Mouse (Mus musculus) liver, embryonic 16.5 days (tissue): ENCODE measurements at regions not wholly inside any gene's neighbourhood (a gene's known extent, or its start where the extent isn't known, plus 50 kb on each side); places are given as distances from the start of the nearest gene placed in this dataset.

Experiments
- ATAC-seq: fragments of 200-750 bp; cut with Nextera tagmentation; 2 replicates; pipeline ENCODE4 v1.8.0; 2017; ENCODE audit warnings: low read depth, mild to moderate bottlenecking, moderate number of reproducible peaks, moderate library complexity
- H3K27ac ChIP-seq: fragments of 300-500 bp; sonication (generic); 2 replicates; pipeline ENCODE4 v1.5.1; 2014; ENCODE audit warnings: mild to moderate bottlenecking, low read length
- H3K27me3 ChIP-seq: fragments of 300-500 bp; sonication (generic); 2 replicates; pipeline ENCODE4 v1.6.1; 2014; ENCODE audit warnings: low read depth, low read length, mixed read lengths; ENCODE audit not compliant: control insufficient read depth, insufficient read depth
- H3K36me3 ChIP-seq: fragments of 300-500 bp; sonication (generic); 2 replicates; pipeline ENCODE4 v1.6.1; 2014; ENCODE audit warnings: mild to moderate bottlenecking; ENCODE audit not compliant: control insufficient read depth, insufficient read depth
- H3K4me1 ChIP-seq: fragments of 300-500 bp; sonication (generic); 2 replicates; pipeline ENCODE4 v1.6.1; 2014; ENCODE audit warnings: low read depth, low read length, mixed read lengths; ENCODE audit not compliant: control insufficient read depth
- H3K4me2 ChIP-seq: fragments of 300-500 bp; sonication (generic); 2 replicates; pipeline ENCODE4 v1.6.1; 2014; ENCODE audit warnings: low read depth, low read length, mixed read lengths
- H3K4me3 ChIP-seq: fragments of 300-500 bp; sonication (generic); 2 replicates; pipeline ENCODE4 v1.5.1; 2014; ENCODE audit warnings: low read depth, mild to moderate bottlenecking, low read length
- H3K9ac ChIP-seq: fragments of 300-500 bp; sonication (generic); 2 replicates; pipeline ENCODE4 v1.6.1; 2014; ENCODE audit warnings: low read depth, low read length
- H3K9me3 ChIP-seq: fragments of 300-500 bp; sonication (generic); replicated peaks from 2 replicates; pipeline ENCODE4 v1.6.1; 2016; ENCODE audit warnings: low read length; ENCODE audit not compliant: control insufficient read depth
- WGBS: fragments of 180-500 bp; shearing (Covaris S2); extraction: QIAGEN DNeasy Blood & Tissue Kit; methylation state at CpG from one replicate; pipeline ENCODE4 v1.1.7; 2014; ENCODE audit not compliant: insufficient replicate concordance; 5-methylcytosine and 5-hydroxymethylcytosine counted together

- Histone ChIP-seq H3K27me3 (no peaks in the 10 kb centered on the region), H3K4me1 (no peaks in the 10 kb centered on the region), H3K36me3 (no peaks in the 10 kb centered on the region), H3K4me2 (no peak overlapping the region), H3K4me3 (no peak overlapping the region), H3K9me3 (no peaks in the 10 kb centered on the region), H3K27ac (no peak overlapping the region), H3K9ac (no peak overlapping the region)
- ATAC-seq: no peak
- 65% methylated on average over 6 of the region's 6 CpGs for WGBS
These were observed 241.4 kb upstream of the Arglu1 start for GRCm38 (mm10) chr8:8931746-8932145.

GRCm38 (mm10) chr8:8928074-8928862, 237.9 kb upstream of the Arglu1 start:
- H3K36me3 ChIP-seq: no peaks in the 10 kb centered on the region
- no peaks in the 10 kb centered on the region for H3K27me3 ChIP-seq
- WGBS: 75% methylated on average over 18 of the region's 18 CpGs
- H3K27ac ChIP-seq: no peak overlapping the region
- H3K4me1 ChIP-seq: no peaks in the 10 kb centered on the region
- no peak overlapping the region for H3K4me2 ChIP-seq
- no peak for ATAC-seq
- H3K9ac ChIP-seq: no peak overlapping the region
- H3K4me3 ChIP-seq: no peak overlapping the region
- no peaks in the 10 kb centered on the region for H3K9me3 ChIP-seq

GRCm38 (mm10) chr8:8921446-8921845, 231.1 kb upstream of the Arglu1 start:
- WGBS: 46% methylated on average over 2 of the region's 2 CpGs
- H3K4me3 ChIP-seq: no peak overlapping the region
- H3K36me3 ChIP-seq: no peaks in the 10 kb centered on the region
- H3K27me3 ChIP-seq: no peaks in the 10 kb centered on the region
- no peaks in the 10 kb centered on the region for H3K4me1 ChIP-seq
- no peaks in the 10 kb centered on the region for H3K9me3 ChIP-seq
- no peak overlapping the region for H3K9ac ChIP-seq
- ATAC-seq: no peak
- no peak overlapping the region for H3K27ac ChIP-seq
- H3K4me2 ChIP-seq: no peak overlapping the region

GRCm38 (mm10) chr8:8919582-8920503, 229.5 kb upstream of the Arglu1 start:
- 25% methylated on average over 11 of the region's 11 CpGs for WGBS
- ATAC-seq: no peak

GRCm38 (mm10) chr8:8919040-8919439, 228.7 kb upstream of the Arglu1 start:
- no peaks in the 10 kb centered on the region for H3K9me3 ChIP-seq
- no peak overlapping the region for H3K9ac ChIP-seq
- H3K4me3 ChIP-seq: no peak overlapping the region
- no peak overlapping the region for H3K4me2 ChIP-seq
- H3K36me3 ChIP-seq: no peaks in the 10 kb centered on the region
- H3K27ac ChIP-seq: no peak overlapping the region
- ATAC-seq: no peak
- H3K27me3 ChIP-seq: no peaks in the 10 kb centered on the region
- no peaks in the 10 kb centered on the region for H3K4me1 ChIP-seq
- 67% methylated on average over 9 of the region's 9 CpGs for WGBS

More at GRCm38 (mm10) chr8:8919582-8920503, 229.5 kb upstream of the Arglu1 start:
- Histone ChIP-seq H3K36me3 (no peaks in the 10 kb centered on the region), H3K27ac (no peak overlapping the region), H3K4me2 (no peak overlapping the region), H3K4me3 (no peak overlapping the region), H3K9me3 (no peaks in the 10 kb centered on the region), H3K27me3 (no peaks in the 10 kb centered on the region), H3K9ac (no peak overlapping the region), H3K4me1 (no peaks in the 10 kb centered on the region)

GRCm38 (mm10) chr8:8907478-8908165, 217.3 kb upstream of the Arglu1 start:
- Histone ChIP-seq H3K9ac (no peak overlapping the region), H3K36me3 (no peaks in the 10 kb centered on the region), H3K4me2 (no peak overlapping the region), H3K9me3 (no peaks in the 10 kb centered on the region), H3K27me3 (no peaks in the 10 kb centered on the region), H3K27ac (no peak overlapping the region), H3K4me3 (no peak overlapping the region), H3K4me1 (no peaks in the 10 kb centered on the region)
- ATAC-seq: no peak
- 71% methylated on average over 7 of the region's 7 CpGs for WGBS

- Histone ChIP-seq H3K9me3 (no peaks in the 10 kb centered on the region), H3K4me3 (no peak overlapping the region), H3K9ac (no peak overlapping the region), H3K27me3 (no peaks in the 10 kb centered on the region), H3K4me1 (no peaks in the 10 kb centered on the region), H3K4me2 (no peak overlapping the region), H3K27ac (no peak overlapping the region), H3K36me3 (no peaks in the 10 kb centered on the region)
- WGBS: 38% methylated on average over 3 of the region's 3 CpGs
- ATAC-seq: no peak
These were observed 202.7 kb upstream of the Arglu1 start for GRCm38 (mm10) chr8:8892996-8893395.

GRCm38 (mm10) chr8:8877286-8877685, 187.0 kb upstream of the Arglu1 start:
- H3K27ac ChIP-seq: no peak overlapping the region
- no peaks in the 10 kb centered on the region for H3K4me1 ChIP-seq
- H3K9me3 ChIP-seq: no peaks in the 10 kb centered on the region
- WGBS: 51% methylated on average over 5 of the region's 5 CpGs
- H3K4me3 ChIP-seq: no peak overlapping the region
- no peak for ATAC-seq
- no peak overlapping the region for H3K9ac ChIP-seq
- H3K4me2 ChIP-seq: no peak overlapping the region
- no peaks in the 10 kb centered on the region for H3K36me3 ChIP-seq
- H3K27me3 ChIP-seq: no peaks in the 10 kb centered on the region
